Mouse (Mus musculus) frontal cortex, postnatal 25 days (tissue): ENCODE measurements around the gene Schip1.

Experiments
- DNase-seq, 2 experiments: peaks; one replicate each; pipeline ENCODE4 v3.0.0; 2022; ENCODE audit warnings: low spot score in 2 of 2

Gene Schip1

DNA sequence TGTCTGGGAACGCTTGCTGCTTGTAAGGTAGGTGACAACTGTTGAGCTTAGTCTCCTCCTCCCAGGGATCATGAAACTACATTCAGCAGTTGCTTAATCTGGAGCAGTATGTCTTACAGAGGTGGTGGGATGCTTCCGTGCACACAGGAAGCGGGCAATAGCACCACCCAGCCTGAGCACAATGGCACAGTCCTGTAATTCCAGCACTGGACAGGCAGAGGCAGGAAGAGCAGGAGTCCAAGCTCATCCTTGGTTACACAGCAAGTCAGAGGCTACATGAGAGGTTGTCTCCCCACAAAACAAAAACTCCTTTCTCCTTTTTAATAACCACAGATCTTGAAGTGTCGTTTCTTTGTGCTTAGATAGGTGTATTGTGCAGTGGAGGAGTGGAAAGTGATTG is 447.1 kb downstream of the Schip1 start:
- DNase-seq: no peak

DNA sequence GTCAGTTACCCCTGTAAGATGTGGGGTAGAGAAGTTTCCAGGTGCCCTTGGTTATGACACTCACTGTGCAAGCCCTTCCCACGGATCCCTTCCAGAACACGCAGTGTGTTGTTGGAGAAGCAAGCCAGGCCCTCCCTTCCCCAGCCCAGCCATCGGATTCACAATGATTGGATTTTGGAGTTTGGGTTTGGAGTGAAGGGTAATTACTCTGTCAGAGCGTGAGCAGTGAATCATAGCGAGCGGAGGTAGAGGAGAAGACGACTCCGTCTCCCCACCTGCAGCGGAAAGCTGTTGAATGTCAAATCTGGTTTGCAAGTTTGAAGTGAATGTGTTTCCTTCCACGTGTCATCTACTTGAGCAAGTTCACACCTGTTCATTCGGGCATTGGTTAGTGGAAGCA is 447.7 kb downstream of the Schip1 start:
- no peak for DNase-seq

DNA sequence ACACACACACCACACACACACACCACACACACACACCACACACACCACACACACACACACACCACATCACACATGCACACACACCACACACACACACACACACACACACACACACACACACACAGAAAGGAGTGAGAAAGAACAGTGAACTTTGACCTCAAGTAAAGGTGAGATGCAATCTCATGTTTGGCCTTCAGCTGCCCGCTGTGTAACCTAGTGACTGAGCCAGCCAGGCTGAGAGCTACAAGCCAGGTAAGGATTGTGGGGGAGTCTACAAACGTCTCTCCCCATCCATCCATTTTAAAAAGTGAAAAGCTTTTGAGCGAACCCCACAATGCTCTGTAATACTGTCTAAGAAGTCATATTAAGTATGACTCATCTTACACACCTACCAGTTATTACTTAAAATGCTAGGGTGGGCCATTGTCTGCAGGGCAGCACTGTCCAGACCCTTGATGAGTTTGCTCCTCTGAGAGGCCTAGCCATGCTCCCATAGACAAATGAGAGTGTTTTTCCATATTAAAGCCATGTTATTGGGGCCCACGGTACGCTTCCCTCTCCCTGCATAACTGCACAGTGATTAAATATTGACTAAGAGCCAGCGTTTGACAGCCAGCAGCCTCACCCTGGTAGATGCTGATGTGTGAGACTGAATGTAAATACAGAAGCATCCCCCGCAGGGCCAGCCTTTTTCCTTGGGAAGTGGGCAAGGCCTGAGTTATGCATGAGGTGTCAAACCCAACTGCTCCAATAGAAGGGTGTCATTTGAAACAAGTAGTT is 448.9 kb downstream of the Schip1 start:
- no peak for DNase-seq

DNA sequence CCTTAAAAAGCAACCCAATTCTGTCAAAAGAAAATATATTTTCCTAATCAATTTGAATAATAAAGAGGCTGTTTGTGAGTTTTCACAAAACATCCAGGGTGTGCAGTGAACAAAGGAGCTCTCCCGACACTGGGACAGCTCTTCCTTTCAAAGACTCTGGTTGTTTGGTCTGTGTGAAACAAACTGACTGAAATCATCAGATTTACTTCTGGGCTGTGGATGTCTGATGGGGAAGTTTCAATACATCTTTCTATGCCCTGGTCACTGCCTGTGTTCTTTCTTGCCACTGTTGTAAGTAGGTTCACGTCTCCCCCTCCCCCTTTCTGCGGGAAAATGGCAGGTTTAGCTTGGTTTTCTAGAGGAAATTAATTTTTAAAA is 449.5 kb downstream of the Schip1 start:
- no peak for DNase-seq

DNA sequence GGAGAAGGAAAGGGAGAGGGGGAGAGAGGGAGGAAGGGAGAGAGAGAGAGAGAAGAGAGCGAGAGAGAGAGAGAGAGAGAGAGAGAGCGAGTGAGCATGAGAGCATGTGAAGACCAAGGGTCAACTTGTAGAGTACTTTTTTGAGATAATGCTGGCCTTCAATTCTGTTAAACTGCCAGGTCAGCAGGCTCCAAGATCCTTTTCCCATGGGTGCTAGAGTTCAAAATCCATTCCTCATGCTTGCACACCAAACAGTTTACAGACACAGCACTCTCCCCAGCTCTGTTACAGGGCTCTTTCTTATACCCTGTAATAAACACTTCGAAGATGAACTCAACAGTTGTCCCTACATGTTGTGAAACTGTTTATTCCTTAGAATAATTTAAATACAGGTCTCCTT is 450.1 kb downstream of the Schip1 start:
- DNase-seq: no peak

DNA sequence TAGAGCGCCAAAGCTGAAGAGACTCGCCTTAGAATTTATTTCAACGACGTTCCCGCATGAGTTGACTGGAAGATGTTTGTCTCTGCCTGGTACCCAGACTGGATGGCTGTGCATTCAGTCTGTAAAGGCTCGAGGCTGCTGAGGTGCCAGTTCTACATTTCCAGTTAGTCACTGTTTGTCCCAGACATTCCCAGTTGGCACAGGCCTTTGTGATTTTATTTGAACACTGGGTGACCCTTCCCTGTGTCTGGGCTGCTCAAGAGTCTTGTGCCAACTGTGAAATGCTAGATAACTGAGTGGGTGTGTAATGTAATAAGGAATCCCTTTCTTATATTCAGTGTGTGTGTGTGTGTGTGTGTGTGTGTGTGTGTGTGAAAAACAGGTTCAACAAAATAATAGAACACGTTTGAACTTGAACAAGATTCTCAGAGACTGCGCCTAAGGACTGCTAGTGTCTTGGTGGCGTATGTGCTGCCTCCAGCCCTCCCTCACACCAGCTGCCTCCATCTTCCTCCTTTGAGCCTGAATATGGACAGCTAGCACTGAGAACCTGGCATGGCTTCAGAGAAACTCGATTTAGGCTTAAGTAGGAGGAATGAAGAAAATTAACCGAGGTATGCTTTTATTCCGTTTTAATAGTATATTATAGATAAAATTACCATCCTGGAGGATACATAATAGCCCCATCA is 451.9 kb downstream of the Schip1 start:
- DNase-seq: no peak

DNA sequence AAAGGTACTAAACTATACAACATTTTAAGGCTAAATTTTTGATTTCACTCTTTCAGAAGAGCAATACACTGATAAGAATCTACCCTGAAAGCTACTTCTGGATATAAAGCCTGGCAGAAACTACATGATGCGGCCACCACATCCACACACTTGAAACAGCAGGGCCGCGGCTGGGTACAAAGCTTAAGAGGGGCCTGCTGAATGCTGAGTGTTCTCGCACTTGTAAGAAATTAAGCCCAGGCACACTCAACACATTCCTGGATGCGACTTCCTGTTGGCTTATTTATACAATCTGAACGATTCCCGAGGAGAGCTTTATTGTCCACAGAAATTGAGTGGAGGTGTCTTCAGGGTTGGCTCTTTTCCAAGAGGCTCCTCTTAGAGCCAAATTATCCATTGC is 452.6 kb downstream of the Schip1 start:
- DNase-seq: no peak

DNA sequence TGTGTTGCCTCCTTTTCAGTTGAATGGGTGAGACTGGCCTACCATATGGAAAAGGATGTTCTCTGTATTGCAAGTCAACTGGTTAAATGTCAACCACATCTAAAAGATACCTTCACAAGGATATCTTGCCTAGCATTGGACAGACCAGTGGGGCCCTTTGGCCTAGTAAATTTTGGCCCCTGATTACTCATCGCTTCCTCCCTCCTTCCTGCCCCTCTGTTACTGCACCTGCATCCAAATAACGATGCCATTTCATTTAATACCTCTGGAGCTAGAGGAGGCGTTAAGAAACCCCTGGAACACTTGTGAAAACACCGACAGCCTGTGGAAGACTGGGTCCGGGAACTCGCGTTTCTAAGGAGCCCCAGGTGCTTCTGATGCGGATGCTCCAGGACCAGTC is 453.4 kb downstream of the Schip1 start:
- no peak for DNase-seq

DNA sequence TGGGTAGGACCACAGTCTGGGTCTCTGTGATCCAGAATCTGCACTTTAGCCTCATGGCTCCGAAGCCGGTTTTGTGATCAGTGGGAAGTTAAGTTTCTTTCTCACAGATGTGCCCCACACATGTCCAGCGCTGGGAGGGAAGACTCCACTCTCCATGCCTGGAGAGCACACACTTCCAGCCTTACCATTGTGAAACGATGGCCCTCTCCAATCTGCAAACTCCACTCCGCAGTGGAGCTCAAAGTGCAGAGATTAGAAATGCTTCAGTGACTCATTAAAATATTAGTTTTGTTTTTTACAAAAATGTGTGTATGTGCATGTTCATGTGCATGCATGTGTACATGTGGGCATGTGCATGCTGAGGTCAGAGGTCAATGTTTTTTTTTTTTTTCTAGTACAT is 454.0 kb downstream of the Schip1 start:
- DNase-seq: no peak

DNA sequence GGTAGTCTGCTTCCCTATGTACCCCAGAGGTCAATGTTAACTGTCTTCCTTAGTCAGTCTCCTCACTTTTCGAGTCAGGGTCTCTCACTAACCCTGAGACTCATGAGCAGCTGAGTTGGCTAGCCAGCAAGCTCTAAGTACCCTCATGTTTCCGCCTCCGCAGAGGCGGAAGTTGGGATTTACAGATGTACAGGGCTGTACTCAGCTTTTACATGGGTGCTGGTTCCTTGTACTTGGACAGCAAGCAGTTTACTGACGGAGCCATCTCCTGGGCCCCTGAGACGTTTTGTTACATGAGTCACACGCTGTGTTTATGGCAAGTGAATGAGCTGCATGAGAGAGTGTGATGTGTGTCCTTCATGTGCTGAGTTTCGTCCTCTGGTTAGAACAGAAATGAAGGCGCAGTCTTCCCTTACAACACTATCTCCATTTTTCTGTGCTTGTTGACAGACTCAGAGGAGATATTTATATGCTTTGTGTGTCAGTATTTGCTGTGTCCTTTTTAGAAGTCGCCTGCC is 460.8 kb downstream of the Schip1 start:
- peak in 1 of 2 experiments; percentile 1 for DNase-seq

DNA sequence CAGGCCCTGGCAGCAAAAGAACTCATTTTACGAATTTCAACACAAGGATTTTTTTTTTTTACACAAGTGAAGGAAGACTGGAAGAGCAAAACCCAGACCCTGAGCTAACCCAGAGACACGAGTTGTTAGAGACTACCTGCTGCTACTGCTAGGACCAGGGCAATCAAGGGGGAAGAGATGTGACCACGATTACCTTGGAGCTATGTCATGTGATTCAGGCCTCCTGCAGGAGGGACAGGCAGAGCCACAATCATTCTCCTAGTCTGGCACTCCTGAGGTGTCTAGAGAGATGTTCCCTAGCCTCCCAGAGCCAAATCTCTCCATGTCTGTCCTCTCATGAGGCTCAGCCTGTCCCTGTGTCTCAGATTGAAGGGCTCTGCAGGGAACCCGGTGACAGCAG is 461.8 kb downstream of the Schip1 start:
- DNase-seq: peak in 1 of 2 experiments; percentile 3

DNA sequence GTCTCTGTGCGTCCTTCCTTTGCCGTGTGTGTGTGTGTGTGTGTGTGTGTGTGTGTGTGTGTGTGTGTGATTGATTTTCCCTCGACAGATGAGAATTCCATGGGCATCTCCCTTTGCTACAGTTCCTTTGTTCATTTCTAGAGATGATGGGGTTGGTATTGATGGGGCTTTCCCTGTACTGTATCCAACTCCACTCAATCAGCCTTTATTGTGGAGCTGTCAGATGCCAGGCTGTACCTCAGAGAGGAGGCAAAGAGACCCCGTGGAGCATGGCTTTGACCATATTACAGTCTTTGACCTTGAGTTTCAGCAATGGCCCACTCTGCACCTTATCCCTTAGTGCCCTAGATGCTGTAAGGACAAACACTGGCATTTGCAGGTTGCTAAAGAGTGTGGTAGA is 462.6 kb downstream of the Schip1 start:
- DNase-seq: no peak

DNA sequence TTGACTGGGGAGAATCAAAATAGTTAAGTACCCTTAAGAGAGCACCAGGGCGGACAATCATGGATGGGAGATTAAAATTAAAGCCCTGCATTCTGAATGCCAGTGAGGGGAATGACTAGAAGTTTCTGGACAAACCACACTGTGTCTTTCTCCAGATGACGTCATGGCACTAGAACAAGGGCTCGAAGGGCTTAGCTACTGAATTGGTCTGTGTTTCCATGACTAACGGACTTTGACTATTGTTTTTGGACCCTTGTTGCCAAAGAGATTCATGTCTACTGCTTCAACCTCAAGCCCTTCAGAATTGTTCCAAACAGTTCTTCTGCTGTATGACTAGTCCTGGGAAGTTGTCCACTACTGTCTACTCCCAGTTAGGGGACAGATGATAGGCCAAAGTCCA is 467.3 kb downstream of the Schip1 start:
- no peak for DNase-seq

DNA sequence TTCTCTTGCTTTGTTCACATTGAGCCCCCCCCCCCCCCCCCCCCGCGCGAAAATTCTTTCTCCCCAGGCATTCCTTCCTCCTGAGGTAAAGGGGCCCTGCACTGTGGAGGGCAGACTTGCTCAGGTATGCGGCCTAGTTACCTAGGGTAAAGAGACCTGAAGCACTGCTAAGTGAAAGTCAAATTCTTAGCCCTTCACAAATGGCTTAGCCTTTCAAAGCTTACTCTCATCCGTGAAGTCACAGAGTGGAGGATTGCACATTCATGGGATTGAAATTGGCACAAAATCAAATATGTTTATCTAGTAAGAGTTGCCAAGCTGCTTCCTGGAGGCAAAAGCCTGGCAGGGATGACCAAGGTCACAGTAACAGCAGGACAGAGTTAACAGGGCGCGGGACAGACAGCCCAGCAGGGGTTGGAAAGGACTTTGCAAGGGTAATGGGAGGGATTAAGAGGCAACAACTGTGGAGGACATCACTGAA is 470.0 kb downstream of the Schip1 start:
- no peak for DNase-seq

DNA sequence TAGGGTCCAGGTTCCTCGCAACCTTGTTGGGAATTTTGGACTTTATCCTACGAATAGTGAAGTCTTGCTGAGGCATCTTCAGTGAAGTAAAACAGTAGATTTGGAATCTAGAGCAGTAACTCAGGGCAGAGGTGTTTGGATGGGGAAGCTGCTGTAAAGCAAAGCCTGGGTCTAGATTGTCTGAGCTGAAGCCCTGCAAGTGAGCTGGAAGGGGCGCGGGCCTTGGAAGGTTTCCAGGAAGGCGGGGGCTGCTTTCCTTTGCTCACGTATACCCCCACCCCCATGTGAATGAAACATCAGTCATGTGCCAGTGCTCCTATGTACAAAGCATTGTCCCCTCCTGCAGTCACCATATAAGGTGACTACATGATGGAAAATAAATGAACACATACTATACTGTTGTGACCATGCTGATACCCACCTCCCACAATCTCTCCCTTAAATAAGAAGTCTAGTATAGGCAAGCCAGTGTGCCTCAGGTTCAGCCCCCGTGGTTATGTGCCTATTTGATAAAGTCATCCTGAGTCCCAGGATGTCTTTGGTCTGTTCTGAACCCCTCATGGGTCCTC is 470.6 kb downstream of the Schip1 start:
- DNase-seq: no peak

DNA sequence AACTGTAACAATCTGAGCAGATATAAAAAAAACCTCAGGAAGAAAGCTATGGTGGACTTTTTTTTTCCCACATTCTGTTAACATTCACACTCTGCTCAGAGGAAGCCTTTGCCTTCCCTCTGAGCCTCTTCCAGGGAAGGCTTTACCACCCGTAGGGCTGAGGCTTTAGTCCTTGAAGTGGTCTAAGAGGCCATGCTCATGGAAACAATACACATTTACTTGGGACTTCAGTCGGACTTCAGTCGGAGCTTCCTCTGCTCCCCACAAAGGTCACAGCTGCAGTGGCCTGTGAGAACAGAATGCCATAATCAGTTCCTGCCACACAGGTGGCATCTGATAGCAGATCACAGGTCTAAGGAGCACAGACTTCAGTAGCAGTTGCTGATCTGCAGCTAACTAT is 471.5 kb downstream of the Schip1 start:
- no peak for DNase-seq

DNA sequence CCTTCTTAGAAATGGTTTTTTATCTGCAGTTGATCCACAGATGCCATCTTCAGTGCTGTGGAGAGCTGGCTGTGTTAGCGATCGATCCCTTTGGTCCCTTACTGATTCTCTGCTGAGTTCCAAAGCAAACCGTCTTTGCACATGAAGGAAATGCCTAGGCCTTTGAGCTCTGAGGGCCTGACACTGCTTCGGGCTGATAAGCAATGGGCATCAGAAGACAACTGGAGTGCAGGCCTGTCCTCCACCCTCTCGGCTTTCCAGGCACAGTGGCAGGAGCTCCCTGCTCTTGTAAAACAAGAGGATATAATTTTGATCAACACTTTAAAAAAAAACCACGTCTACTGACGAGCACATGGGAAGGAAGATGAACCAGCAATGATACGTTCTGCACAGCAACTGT is 477.1 kb downstream of the Schip1 start:
- DNase-seq: no peak

DNA sequence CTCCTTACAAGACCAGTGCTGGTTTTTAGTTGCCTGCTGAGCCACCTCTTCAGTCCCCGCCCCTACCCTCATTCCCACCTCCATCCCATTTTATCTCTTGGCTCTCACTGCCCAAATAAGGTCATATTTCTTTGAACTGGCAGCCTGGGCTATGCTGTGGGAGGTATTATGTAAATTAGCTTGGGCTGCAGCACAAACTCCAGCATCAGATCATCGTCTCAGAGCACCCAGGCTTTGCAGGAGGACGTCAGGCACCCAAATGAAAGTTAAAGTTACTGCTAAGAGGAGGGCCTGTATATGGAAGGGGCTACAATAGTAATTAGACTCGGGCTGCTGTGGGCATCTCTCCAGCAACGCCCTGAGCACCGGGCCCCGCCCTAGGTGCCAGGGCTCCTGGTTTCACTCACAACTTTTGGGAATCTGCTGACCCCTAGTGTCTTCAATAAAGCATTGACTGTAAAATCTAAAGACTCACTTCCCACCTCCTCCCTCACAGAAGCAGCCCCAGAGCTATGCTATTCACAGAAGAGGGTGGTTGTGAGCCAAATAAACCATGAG is 478.4 kb downstream of the Schip1 start:
- peak; percentile 37 to 52 for DNase-seq

DNA sequence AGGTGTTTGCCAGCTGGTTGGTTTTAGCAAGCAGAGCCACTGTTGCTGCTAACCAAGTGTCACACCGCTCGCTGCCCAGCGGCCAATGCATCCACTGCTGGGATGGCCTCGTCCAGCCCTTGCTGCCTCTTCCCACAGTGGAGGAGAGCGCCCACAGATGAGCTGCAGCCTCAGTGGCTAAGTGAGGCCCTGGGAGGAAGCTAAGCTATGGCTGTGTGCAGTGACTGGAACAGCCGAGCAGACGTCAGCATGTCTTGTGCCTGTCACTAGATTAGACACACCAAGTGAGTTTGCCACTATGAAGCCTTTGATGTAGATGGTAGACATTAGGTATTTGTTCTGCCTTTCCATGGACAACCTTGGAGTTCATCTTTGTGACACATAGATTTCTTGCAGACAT is 480.2 kb downstream of the Schip1 start:
- DNase-seq: no peak

DNA sequence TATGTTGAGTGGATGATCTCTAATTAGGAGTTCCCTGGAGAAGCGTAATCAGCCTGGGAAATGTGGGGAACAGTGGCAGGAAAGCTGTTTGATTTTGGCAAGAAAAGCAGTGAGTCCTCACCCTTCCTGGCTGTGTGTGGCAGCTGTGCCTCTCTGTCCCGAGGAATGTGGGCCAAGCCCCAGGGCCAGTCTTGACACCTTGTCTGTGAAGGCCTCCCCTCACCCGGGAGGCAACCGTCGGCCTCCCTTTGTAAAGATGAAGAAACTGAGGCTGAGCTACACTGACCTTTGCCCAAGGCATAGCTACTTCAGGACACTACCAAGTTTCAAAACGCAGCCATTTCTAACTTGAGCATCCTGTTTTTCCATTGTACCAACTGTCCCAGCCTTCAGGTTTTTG is 481.3 kb downstream of the Schip1 start:
- DNase-seq: no peak

DNA sequence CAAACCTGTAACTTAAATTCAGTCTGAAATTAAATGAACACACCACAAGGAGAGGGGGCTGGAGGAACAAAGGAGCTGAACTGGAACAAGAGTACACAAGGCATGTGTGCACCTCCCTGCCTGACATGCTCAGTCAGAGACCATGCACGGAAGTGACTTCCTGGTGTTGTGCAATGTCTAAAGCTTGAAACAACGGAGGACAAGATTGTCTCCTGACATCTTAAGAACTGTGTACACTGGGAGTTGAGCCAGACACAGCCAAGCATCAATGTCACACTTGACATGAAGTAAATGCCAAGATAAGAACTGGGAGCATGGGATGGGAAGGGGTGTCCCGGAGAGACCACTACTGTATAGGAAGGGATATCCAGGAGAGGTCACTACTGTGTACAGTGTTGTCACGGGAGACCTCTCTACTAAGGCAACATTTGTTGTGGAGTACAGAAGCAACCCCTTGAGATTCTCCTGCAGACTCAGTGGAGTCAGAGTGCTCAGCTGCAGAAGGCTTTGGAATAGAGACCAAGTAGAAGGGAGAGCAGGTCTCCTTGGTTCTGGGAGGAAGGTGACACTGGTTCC is 490.6 kb downstream of the Schip1 start:
- no peak for DNase-seq

DNA sequence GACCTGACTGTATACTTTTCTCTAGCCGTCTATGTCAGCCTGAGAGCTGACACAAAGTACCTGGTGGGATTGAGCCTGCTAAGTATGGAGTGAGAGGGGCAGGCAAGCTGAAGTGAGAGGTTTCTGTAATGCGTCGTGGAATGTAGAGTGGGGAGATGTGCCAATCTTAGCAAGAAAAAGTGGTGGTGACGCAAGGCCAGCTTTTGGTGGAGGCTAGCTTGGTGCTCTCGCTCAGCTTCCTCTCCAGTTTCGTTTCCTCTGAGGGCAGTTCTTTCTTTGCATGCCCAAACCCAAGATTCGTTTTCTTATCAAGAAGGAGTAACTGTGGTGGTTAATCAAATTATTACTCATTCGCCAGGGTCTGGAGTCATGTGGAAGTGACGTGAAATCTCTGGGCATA is 492.3 kb downstream of the Schip1 start:
- no peak for DNase-seq
